Comparison of ENCODE assay signal across 1 mouse cellular context in genomic region chr1:170864754-170865153, GRCm38 (mm10).
TF ChIP-seq lines count a peak whose summit lies in the region.

No protein-coding gene starts in this region.

TF ChIP-seq in CH12.LX, 34 proteins besides CTCF, POLR2A, EP300 and RAD21 (continued from another document):
- peak; percentile 16; the same call in 1 of the 2 replicates for TF ChIP-seq ZKSCAN1 (IDR thresholded peaks at IDR 0.05; ENCODE audit: borderline replicate concordance, low read depth, low read length)
- TF ChIP-seq POLR2AphosphoS2 (IDR thresholded peaks at IDR 0.05; ENCODE audit: low read depth, low read length) = no peak
- peak; percentile 79 for TF ChIP-seq MEF2A (IDR thresholded peaks at IDR 0.05; ENCODE audit: borderline replicate concordance, low read depth, low read length)
- peak; percentile 87 for TF ChIP-seq MYC (IDR thresholded peaks at IDR 0.05; ENCODE audit: low read depth, low read length)
- no peak for TF ChIP-seq ZMIZ1 (IDR thresholded peaks at IDR 0.05; ENCODE audit: low read depth, low read length)
- no peak for TF ChIP-seq PAX5 (IDR thresholded peaks at IDR 0.05; ENCODE audit: low read length)
- 0 out of 2 replicates have a peak, but pooled peaks have one; percentile 45 for TF ChIP-seq MAX (IDR thresholded peaks at IDR 0.05; ENCODE audit: low read length)
- TF ChIP-seq SIN3A (IDR thresholded peaks at IDR 0.05; ENCODE audit: low read length) = no peak
